20 mouse cellular contexts compared by ENCODE assay signal in genomic region chr1:45363274-45363673, GRCm38 (mm10). TPM values are rescaled to one million over a fixed set of nuclear protein-coding genes. Genes with fewer than 3 reads are reported as not detected.
DNase-seq lines count a peak whose midpoint lies in the region.
"Had no signal": no experiment of that assay in that cellular context is flagged by ENCODE, and none has a peak within 500 bp of the region (broad histone marks: within the 10 kb centered on the region; RNA-seq: fewer than 3 reads in every experiment).

No protein-coding gene starts in this region.

- peak; percentile 22 for DNase-seq in gastrocnemius, adult 18-20 months (ENCODE audit: low spot score)
- no peak for DNase-seq in gastrocnemius, postnatal 36 days
- DNase-seq in heart, adult 11 months: peak; percentile 90
- DNase-seq in heart, postnatal 14 days: no peak
- peak; percentile 16 for DNase-seq in 3T3-L1 (ENCODE audit: low read depth, low spot score)
- peak; percentile 45 for DNase-seq in skeletal muscle tissue, adult 2 months (ENCODE audit: low read depth, low spot score)
- DNase-seq in layer of hippocampus, adult 9-11 months: no peak
- no peak for DNase-seq in kidney, adult 11 months
- DNase-seq: adrenal gland, adult 2 months; adrenal gland, adult 8-10 months; adrenal gland, postnatal 10 days; adrenal gland, postnatal 14 days; adrenal gland, postnatal 25 days; adrenal gland, postnatal 36 days; B cell, adult 2 months; cerebellum, adult 11 months; cerebellum, adult 11-12 months; cerebellum, adult 18-20 months had no signal

- intact Hi-C loops in gastrocnemius, postnatal 36 days (cut with DNase I): no loop called here
- intact Hi-C loops in heart, postnatal 14 days (cut with DNase I): no loop called here

RNA-seq across cellular contexts. Expression of gene Col3a1, which starts 51.9 kb away (rescaled TPM):
- total RNA-seq in gastrocnemius, adult 18-20 months (2021): 10 to 100 TPM; 72.3 to 85.2 TPM
- total RNA-seq in gastrocnemius, postnatal 36 days (2021): 100 to 1,000 TPM; 366 to 551 TPM
- total RNA-seq in heart, postnatal 14 days (2021): 1,000 to 10,000 TPM; 1,086 to 1,192 TPM
- total RNA-seq: CH12.LX, MEL had no signal

Comparison
In these comparisons a context has a peak if more than half of its experiments do, and no peak if none do; other contexts are left out.
1. DNase-seq: peak in gastrocnemius, adult 18-20 months (single experiment), heart, adult 11 months (single experiment), 3T3-L1 (single experiment) and skeletal muscle tissue, adult 2 months (single experiment); none in gastrocnemius, postnatal 36 days (0 of 2), heart, postnatal 14 days (0 of 2), layer of hippocampus, adult 9-11 months (single experiment) and kidney, adult 11 months (single experiment).
2. RNA of gene Col3a1, which starts 51.9 kb away (total RNA-seq): 1,086 to 1,192 TPM in heart, postnatal 14 days and 366 to 551 TPM in gastrocnemius, postnatal 36 days; 72.3 to 85.2 TPM in gastrocnemius, adult 18-20 months; every median in the first group is over 4 times any median in the second.